Mouse (Mus musculus) lung, postnatal 0 days (tissue): ENCODE results near the gene Anxa10.

ENCODE experiments used
- CTCF ChIP-seq: IDR thresholded peaks from 2 replicates; pipeline ENCODE4 v1.5.1; 2016; ENCODE audit warnings: antibody characterized with exemption, mild to moderate bottlenecking
- EP300 ChIP-seq: IDR thresholded peaks from 2 replicates; pipeline ENCODE4 v1.6.1; 2016; ENCODE audit warnings: antibody characterized with exemption, mild to moderate bottlenecking, control low read depth

- TF ChIP-seq CTCF, result no peak
- TF ChIP-seq EP300, result no peak
These were observed 9.9 kb upstream of the Anxa10 start for GRCm38 (mm10) chr8:62132662-62133366.
